Mouse (Mus musculus) splenic B cell, adult 2 months (primary cell): ENCODE data around the gene Susd5.
"Not testable (repeated sequence)": the region's sequence is repeated elsewhere in the genome, so short reads cannot be mapped to it uniquely, and the experiment has no call there.

Experiments used
- DNase-seq: peaks from one replicate; pipeline ENCODE4 v3.0.0-alpha.2; 2011; ENCODE audit warnings: low read depth, low spot score
- H3K27me3 ChIP-seq: 2 replicates; pipeline ENCODE4 v1.6.1; 2012; ENCODE audit warnings: mild to moderate bottlenecking, low read length, moderate library complexity, mixed read lengths; ENCODE audit not compliant: control insufficient read depth, poor library complexity, insufficient read depth, severe bottlenecking
- H3K36me3 ChIP-seq: 2 replicates; pipeline ENCODE4 v1.6.1; 2012; ENCODE audit warnings: mild to moderate bottlenecking, low read length, moderate library complexity, mixed read lengths; ENCODE audit not compliant: control insufficient read depth, poor library complexity, insufficient read depth, severe bottlenecking

Gene Susd5

DNA sequence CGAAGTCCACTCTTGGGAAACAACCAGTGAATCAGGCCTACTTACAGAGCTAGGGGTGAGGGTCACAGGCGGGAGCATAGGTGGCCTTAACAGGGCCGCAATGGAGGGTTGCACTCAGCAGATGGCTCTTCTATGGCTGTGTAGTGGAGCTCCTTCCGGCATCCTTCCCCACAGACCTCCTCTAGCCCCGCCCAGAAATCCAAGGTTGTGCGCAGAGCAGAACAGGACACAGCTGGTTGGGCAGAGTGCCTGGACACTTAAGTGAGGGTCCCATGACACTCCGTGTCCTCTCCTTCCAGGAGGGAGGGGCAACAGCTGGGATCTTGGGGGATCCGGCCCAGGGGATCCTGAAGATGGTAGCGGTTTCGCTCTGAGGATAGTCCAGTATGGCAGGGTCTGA lies 10.9 kb upstream of the Susd5 start, which contains the start of gene Fbxl2:
Gene Fbxl2, minus strand, starts transcription at position 164 of the 400 bp plus-strand sequence.
- DNase-seq, result no peak
- H3K27me3 ChIP-seq, result no peaks in the 10 kb centered on the region
- H3K36me3 ChIP-seq, result no peaks in the 10 kb centered on the region

DNA sequence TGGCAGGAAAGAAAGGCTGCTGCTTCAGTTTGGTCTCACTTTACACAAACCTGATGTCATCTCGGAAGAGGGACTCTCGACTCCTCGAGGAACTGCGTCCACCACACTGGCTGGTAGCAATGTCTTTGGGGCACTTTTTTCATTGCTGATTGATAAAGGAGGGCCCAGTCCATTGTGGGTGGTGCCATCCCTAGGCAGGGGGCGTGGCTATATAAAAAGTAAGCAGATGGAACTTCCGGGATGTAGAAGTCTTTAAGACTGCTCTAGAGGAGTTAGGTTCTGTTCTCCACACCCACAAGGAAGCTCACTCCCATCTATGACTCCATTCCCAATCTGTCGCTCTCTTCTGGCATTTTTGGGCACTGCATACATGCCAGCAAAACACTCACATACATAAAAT lies 10.3 kb upstream of the Susd5 start:
- Histone ChIP-seq H3K36me3 (no peaks in the 10 kb centered on the region), H3K27me3 (no peaks in the 10 kb centered on the region)
- no peak for DNase-seq

DNA sequence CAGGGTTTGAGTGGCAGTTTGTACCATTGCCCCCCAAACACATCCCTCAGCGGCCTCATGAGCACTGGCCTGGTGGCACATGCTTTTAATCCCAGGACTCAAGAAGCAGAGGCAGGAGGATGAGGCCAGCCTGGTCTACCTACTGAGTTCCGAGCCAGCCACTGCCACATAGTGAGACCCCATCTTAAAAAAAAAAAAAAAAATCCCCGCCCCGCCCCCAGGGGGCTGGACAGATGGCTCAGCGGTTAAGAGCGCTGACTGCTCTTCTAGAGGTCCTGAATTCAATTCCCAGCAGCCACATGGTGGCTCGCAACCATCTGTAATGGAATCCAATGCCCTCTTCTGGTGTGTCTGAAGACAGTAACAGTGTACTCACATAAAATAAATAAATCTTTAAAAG lies 6.8 kb upstream of the Susd5 start:
- Histone ChIP-seq H3K36me3 (no peaks in the 10 kb centered on the region), H3K27me3 (no peaks in the 10 kb centered on the region)
- no peak for DNase-seq

DNA sequence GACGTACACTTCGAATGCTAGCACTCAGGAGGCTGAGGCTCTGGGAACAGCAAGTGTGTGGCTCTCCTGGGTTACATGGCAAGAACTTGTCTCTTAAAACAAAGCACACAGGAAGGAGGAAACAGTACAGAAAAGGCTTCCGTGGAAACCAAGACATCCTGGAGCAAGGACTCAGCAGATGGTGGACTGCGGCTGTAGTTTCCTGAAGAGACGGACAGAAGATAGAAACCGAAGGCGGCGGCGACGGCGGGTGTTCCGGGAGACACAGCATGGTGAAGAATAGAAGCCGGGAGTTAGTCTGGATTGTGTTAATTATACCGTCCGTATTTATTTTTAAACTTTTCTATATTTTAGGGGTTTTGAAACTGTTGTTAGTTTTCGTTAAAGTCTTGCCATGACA lies 6.2 kb upstream of the Susd5 start:
- Histone ChIP-seq H3K27me3 (no peaks in the 10 kb centered on the region), H3K36me3 (no peaks in the 10 kb centered on the region)
- DNase-seq, result no peak

DNA sequence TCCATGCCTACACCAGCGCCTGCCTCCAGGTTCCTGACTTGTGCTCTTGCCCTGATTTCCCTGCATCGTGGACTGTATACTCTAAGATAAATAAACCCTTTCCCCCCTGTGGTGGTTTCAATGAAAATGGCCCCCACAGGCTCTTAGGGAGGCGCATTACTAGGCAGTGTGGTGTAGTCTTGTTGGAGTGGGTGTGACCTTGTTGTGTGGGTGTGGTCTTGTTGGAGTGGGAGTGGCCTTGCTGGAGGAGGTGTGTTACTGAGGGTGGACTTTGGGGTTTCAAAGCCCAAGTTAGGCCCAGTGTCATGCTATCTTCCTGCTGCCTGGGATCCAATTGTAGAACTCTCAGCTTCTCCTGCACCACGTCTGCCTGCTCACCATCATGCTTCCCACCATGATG lies 4.9 kb upstream of the Susd5 start:
- no peak for DNase-seq

DNA sequence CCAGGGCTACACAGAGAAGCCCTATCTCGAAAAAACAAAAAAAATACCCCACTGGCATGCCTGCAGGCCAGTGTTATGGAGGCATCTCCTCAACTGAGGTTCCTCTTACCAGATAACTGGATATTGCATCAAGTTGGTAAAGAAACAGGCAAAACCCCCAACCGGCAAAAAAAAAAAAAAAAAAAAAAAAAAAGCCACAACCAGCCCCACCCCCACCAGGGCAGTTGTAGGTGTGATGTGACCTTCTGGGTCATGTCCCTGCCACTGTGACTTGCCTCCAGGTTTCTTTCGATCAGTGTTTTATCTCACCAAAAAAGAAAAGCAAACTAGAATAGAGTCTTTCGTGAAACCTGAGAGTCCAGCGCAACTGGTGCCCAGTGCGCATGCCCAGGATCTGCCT lies 4.1 kb upstream of the Susd5 start:
- DNase-seq, result no peak
- Histone ChIP-seq H3K36me3 (no peaks in the 10 kb centered on the region), H3K27me3 (no peaks in the 10 kb centered on the region; the same call in 1 of the 2 replicates)

More for the DNA sequence above, 4.9 kb upstream of the Susd5 start:
- Histone ChIP-seq H3K36me3 (no peaks in the 10 kb centered on the region), H3K27me3 (no peaks in the 10 kb centered on the region)

DNA sequence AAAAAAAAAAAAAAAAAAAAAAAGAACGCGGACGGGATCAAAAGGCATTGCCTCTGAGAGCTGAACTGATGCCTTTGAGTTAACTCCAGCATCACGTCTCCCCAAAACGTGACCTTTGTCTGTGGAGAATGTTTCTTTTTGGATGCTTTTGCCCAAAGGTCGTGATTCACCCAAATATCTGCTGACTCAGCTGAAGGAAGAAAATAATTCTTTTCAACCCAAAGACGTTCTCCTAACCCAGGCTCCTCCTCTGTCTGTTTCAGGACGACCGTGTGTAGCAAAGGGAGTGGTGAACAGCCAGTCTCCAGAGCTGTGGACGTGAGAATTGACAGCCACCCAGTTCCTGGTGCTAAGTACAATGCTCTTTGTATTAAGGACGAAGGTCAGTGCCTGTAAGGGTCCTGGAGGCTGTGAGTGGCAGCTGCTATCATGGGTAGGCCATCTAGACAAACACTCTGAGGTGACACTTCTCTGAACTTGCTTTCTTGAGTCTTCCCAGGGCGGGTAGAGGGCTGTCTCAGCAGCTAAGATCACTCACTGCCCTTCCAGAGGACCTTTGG lies 11.6 kb downstream of the Susd5 start:
- no peak for DNase-seq
- Histone ChIP-seq H3K27me3 (no peaks in the 10 kb centered on the region), H3K36me3 (no peaks in the 10 kb centered on the region)

DNA sequence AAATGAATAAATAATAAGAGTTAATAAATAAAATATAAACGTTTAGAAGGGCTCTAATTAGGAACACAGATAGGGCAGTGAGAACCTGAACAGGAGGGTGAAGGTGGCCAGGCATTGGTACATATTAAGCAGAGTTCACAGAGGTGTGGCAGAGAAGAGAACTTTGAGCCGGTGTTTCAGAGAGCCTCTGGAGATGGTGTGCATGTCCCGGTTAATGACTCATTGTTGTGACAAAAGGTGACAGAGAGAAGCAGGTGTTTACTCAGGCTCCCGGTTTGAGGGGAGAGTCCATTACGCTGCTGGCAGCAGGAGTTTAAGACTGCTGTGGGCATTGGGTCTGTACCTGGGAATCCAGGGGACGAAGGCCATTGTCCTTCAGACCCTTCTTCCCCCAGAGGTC lies 12.4 kb downstream of the Susd5 start:
- Histone ChIP-seq H3K27me3 (no peaks in the 10 kb centered on the region), H3K36me3 (no peaks in the 10 kb centered on the region)
- DNase-seq, result no peak

DNA sequence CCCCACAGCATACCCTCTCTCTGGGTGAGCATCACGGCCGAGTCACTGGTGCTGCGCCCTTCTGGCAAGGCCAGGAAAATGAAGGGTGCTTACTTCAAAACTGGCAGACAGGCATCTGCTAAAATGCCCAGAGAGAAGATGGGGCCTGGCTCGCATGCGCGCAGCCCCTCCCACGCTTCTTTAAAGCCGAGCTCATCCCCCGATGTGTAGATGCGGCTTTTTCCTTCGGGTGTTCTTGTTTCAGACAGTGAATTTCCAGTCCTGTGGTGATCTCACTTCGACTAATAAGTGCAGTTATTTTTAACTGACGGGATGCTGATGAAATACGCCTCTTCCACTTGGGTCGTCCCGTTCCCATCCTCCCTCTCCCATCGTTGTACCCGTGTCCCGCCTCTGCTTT lies 16.7 kb downstream of the Susd5 start:
- Histone ChIP-seq H3K27me3 (no peaks in the 10 kb centered on the region), H3K36me3 (no peaks in the 10 kb centered on the region)
- DNase-seq, result no peak

DNA sequence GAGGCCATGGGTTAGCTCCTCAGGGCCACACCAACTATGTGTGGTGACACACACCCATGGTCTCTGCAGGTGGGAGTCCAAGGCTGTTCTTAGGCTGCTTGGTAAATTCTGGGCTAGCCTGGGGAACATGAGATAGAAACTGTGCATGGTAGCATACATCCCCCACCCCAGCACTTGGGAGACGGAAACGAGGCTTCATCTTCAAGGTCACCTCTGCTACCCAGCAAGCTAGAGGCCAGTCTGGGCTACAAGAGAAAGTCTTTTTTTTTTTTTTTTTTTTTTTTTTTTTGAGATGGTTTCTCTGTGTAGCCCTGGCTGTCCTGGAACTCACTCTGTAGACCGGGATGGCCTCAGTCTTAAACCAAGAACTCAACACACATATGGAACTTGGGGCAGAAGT lies 29.5 kb downstream of the Susd5 start:
- Histone ChIP-seq H3K36me3 (no peaks in the 10 kb centered on the region), H3K27me3 (no peaks in the 10 kb centered on the region)
- no peak for DNase-seq

DNA sequence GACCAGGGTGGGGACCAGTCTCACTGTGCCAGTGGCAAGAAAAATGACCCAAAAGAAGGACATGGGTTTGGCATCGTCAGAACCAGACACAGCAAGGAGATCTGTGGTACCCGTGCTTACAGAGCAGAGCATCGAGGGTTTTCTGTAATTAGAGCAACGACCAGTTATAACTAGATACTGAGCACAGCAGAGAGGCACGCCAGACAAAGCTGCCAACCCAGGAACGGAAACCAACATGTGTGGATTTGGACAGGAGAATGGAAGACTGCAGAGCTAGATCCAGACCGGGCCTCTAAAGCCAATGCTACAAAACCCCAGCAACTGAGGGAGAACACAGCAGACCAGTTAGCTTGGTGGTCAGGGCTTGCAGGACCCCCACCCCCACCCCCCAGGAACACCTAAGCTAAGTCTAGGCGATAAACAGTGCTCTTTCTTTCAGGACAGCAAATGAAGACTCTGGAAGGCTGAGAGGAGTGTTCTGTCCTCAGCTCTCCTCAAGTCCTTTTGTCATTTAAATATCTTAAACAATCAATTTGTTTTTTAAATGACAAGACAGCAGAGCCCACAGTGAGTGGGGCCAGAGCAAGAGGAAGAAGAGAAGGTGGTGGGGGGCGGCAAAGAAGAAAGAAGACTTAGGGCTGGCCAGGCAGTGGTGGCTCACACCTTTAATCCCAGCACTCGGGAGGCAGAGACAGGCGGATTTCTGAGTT lies 30.3 kb downstream of the Susd5 start:
- no peak for DNase-seq
- Histone ChIP-seq H3K27me3 (no peaks in the 10 kb centered on the region), H3K36me3 (no peaks in the 10 kb centered on the region)

DNA sequence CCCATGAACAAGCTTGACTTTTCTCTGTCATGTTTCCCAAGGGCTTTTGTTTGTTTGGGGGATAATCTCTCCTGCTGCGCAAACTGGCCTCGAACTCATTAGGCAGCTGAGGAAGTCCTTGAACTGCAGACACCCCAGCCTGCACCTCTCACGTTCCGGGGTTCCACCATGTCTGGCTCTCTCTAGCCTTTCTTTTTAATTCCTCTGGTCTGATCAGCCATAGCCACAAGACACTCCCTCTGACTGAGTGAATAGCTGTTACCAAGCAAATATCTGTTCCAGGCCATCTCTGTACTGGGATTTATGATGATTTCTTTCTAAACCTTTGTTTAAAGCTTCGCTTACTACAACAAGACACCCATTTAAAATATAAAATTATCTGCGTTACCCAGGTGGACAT lies 31.9 kb downstream of the Susd5 start:
- DNase-seq, H3K27me3 ChIP-seq, H3K36me3 ChIP-seq: not testable (repeated sequence)

DNA sequence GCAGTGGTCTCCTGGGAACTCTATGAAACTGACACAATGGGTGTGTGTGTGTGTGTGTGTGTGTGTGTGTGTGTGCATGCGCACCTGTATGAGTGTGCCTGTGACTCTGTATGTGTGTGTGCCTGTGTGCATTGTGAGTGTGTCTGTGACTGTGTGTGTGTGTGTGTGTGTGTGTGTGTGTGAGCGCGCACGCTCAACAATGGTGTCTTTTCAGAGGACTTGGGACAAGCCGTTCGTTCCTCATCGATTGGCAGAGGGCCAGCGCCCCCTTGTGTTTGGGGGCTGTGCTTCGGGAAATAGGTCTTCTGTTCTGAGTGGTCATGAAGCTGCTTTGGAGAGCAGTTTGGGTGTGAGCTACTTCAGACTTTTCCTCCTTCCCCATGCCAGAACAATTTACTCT lies 35.2 kb downstream of the Susd5 start:
- not testable (repeated sequence) for H3K36me3 ChIP-seq, H3K27me3 ChIP-seq, DNase-seq

DNA sequence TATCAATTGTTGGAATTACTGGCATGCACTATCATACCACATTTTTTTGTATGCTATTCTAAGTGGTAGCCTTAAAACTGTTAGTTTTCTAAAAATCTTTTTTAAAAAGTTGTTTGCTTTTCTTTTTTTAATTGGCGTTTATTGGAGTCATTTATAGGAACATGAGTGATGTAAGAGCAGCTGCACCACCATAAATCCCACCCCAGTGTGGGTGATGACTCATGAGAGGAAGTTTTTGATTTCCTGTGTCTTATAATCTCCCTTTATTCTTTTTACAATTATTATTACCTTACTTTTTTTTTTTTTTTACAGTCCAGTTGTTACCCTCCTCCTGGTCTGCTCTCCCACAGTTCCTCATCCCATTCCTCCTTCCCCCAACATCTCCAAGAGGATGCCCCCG lies 37.9 kb downstream of the Susd5 start:
- H3K36me3 ChIP-seq, result no peaks in the 10 kb centered on the region
- DNase-seq, result no peak
- no peaks in the 10 kb centered on the region for H3K27me3 ChIP-seq

DNA sequence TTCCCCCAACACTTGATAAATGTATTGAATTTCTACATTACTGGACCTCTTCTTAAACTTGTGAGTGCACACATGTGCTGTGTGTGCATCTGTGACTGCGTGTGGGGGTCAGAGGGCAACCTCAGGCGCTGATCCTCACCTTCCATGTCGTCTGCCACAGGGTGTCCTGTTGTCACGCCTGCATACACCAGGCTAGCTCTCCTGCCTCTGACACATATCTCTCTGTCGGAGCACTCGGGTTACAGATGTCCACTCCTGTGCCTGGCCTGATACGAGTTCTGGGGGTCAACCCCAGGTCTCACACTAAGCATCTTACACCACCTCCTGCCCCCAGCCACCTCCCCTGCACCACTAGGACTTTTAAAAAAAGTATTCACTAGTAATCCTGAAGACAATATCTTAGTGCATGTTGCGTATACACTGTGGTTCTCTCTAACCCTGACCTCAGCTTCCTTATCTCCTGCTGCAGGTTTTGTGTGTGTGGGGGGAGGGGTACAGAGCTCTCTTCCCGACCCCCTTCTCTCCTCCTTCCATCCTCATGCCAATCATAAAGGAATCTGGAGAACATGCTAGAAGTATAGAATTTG lies 41.9 kb downstream of the Susd5 start:
- Histone ChIP-seq H3K27me3 (no peaks in the 10 kb centered on the region), H3K36me3 (no peaks in the 10 kb centered on the region)
- no peak for DNase-seq
